Mouse (Mus musculus) MEL (cell line): ENCODE results near the gene Lin37.

Source experiments
- CTCF ChIP-seq, 3 experiments: IDR thresholded peaks in 2 of 3; conservative IDR thresholded peaks in 1 of 3; 2 replicates each; pipeline ENCODE4 v1.5.1; 2011 to 2012; ENCODE audit warnings: low read length in 3 of 3, low read depth in 2 of 3, mild to moderate bottlenecking in 2 of 3, improper control_type of control experiment in 1 of 3, inconsistent platforms in 1 of 3, mixed read lengths in 1 of 3, moderate library complexity in 1 of 3; ENCODE audit not compliant: control insufficient read depth in 1 of 3, insufficient read depth in 1 of 3, poor library complexity in 1 of 3, severe bottlenecking in 1 of 3
- GABPA ChIP-seq: IDR thresholded peaks from 2 replicates; pipeline ENCODE4 v1.6.1; 2012; ENCODE audit warnings: low read depth, mild to moderate bottlenecking, inconsistent platforms, low read length, improper control_type of control experiment, moderate library complexity
- GATA1 ChIP-seq: IDR thresholded peaks from 2 replicates; pipeline ENCODE4 v1.6.1; 2011; ENCODE audit warnings: low read depth, low read length, improper control_type of control experiment
- NELFE ChIP-seq: IDR thresholded peaks from 2 replicates; pipeline ENCODE4 v1.6.1; 2011; ENCODE audit warnings: low read depth, low read length, improper control_type of control experiment
- POLR2A ChIP-seq, 2 experiments: IDR thresholded peaks; 2 replicates each; pipeline ENCODE4 v1.6.1; 2011 to 2012; ENCODE audit warnings: low read length in 2 of 2, mild to moderate bottlenecking in 2 of 2, control low read depth in 1 of 2, improper control_type of control experiment in 1 of 2, low read depth in 1 of 2, moderate library complexity in 1 of 2; ENCODE audit not compliant: control insufficient read depth in 1 of 2, insufficient read depth in 1 of 2, poor library complexity in 1 of 2
- RCOR1 ChIP-seq: IDR thresholded peaks from 2 replicates; pipeline ENCODE4 v1.6.1; 2012; ENCODE audit warnings: low read depth, mild to moderate bottlenecking, inconsistent platforms, low read length, improper control_type of control experiment
- SMC3 ChIP-seq: IDR thresholded peaks from 2 replicates; pipeline ENCODE4 v1.6.1; 2011; ENCODE audit warnings: low read depth, low read length, improper control_type of control experiment

GRCm38 (mm10) chr7:30515003-30515760 is 44.5 kb downstream of the Lin37 start:
- TF ChIP-seq CTCF (IDR thresholded peaks at IDR 0.05 in 2 of 3, conservative IDR thresholded peaks at IDR 0.05 in 1 of 3; ENCODE audit: control insufficient read depth in 1 of 3, insufficient read depth in 1 of 3, low read depth in 2 of 3, low read length in 3 of 3, poor library complexity in 1 of 3, severe bottlenecking in 1 of 3) = no peak
- TF ChIP-seq GABPA = no peak
- no peak for TF ChIP-seq GATA1
- TF ChIP-seq SMC3 = no peak
- TF ChIP-seq POLR2A (IDR thresholded peaks at IDR 0.05; ENCODE audit: control insufficient read depth in 1 of 2, insufficient read depth in 1 of 2, low read depth in 1 of 2, low read length in 2 of 2, poor library complexity in 1 of 2) = no peak
- no peak for TF ChIP-seq NELFE
- no peak for TF ChIP-seq RCOR1
